Mouse (Mus musculus): ENCODE results near the gene Slc38a3. TPM values are rescaled to one million over a fixed set of nuclear protein-coding genes. Genes with fewer than 3 reads are reported as not detected.

Slc38a3 gene
- total and polyA plus RNA-seq, 3 experiments = not detected

- Histone ChIP-seq H3K27ac (ENCODE audit: control insufficient read depth, low read depth, low read length) (no peak overlapping the region), H3K4me1 (ENCODE audit: control insufficient read depth in 1 of 2, insufficient read depth in 2 of 2, low read length in 2 of 2) (no peaks in the 10 kb centered on the region), H3K4me3 (ENCODE audit: control insufficient read depth in 1 of 2, insufficient read depth in 1 of 2, low read depth in 2 of 2, low read length in 2 of 2) (no peak overlapping the region), H3K79me2 (ENCODE audit: control insufficient read depth, insufficient read depth, low read length, poor library complexity) (no peaks in the 10 kb centered on the region), H3K27me3 (ENCODE audit: control insufficient read depth in 1 of 2, insufficient read depth in 2 of 2, low read length in 2 of 2) (peaks cover 6 to 10% of the 10 kb centered on the region in 2 experiments), H3K36me3 (ENCODE audit: control insufficient read depth in 1 of 2, insufficient read depth in 2 of 2, low read length in 2 of 2) (no peaks in the 10 kb centered on the region), H3K9me3 (replicated peaks; ENCODE audit: insufficient read depth, low read length) (no peaks in the 10 kb centered on the region), H3K9ac (ENCODE audit: control insufficient read depth, low read depth, low read length, poor library complexity, severe bottlenecking) (no peak overlapping the region)
- no peak for TF ChIP-seq ELF1 (IDR thresholded peaks at IDR 0.05; ENCODE audit: low read depth, low read length)
- TF ChIP-seq MAFK (IDR thresholded peaks at IDR 0.05; ENCODE audit: borderline replicate concordance, low read depth, low read length) = peak; percentile 36
- no peak for DNase-seq (ENCODE audit: low read depth, low spot score)
Measured at GRCm38 (mm10) chr9:107660777-107661176, 8.6 kb downstream of the Slc38a3 start.

GRCm38 (mm10) chr9:107659961-107660360 lies 9.4 kb downstream of the Slc38a3 start:
- Histone ChIP-seq H3K9ac (ENCODE audit: control insufficient read depth, low read depth, low read length, poor library complexity, severe bottlenecking) (no peak overlapping the region), H3K27ac (ENCODE audit: control insufficient read depth, low read depth, low read length) (no peak overlapping the region), H3K27me3 (ENCODE audit: control insufficient read depth in 1 of 2, insufficient read depth in 2 of 2, low read length in 2 of 2) (peaks cover 6 to 9% of the 10 kb centered on the region in 2 experiments), H3K36me3 (ENCODE audit: control insufficient read depth in 1 of 2, insufficient read depth in 2 of 2, low read length in 2 of 2) (no peaks in the 10 kb centered on the region), H3K4me3 (ENCODE audit: control insufficient read depth in 1 of 2, insufficient read depth in 1 of 2, low read depth in 2 of 2, low read length in 2 of 2) (no peak overlapping the region), H3K79me2 (ENCODE audit: control insufficient read depth, insufficient read depth, low read length, poor library complexity) (no peaks in the 10 kb centered on the region), H3K4me1 (ENCODE audit: control insufficient read depth in 1 of 2, insufficient read depth in 2 of 2, low read length in 2 of 2) (no peaks in the 10 kb centered on the region), H3K9me3 (replicated peaks; ENCODE audit: insufficient read depth, low read length) (no peaks in the 10 kb centered on the region)
- no peak for DNase-seq (ENCODE audit: low read depth, low spot score)
- no peak for TF ChIP-seq ETS1 (IDR thresholded peaks at IDR 0.05; ENCODE audit: low read depth, low read length)

- Histone ChIP-seq H3K36me3 (ENCODE audit: control insufficient read depth in 1 of 2, insufficient read depth in 2 of 2, low read length in 2 of 2) (no peaks in the 10 kb centered on the region), H3K9ac (ENCODE audit: control insufficient read depth, low read depth, low read length, poor library complexity, severe bottlenecking) (no peak overlapping the region), H3K4me3 (ENCODE audit: control insufficient read depth in 1 of 2, insufficient read depth in 1 of 2, low read depth in 2 of 2, low read length in 2 of 2) (no peak overlapping the region), H3K79me2 (ENCODE audit: control insufficient read depth, insufficient read depth, low read length, poor library complexity) (no peaks in the 10 kb centered on the region), H3K9me3 (replicated peaks; ENCODE audit: insufficient read depth, low read length) (no peaks in the 10 kb centered on the region), H3K4me1 (ENCODE audit: control insufficient read depth in 1 of 2, insufficient read depth in 2 of 2, low read length in 2 of 2) (no peaks in the 10 kb centered on the region), H3K27ac (ENCODE audit: control insufficient read depth, low read depth, low read length) (no peak overlapping the region), H3K27me3 (ENCODE audit: control insufficient read depth in 1 of 2, insufficient read depth in 2 of 2, low read length in 2 of 2) (peaks cover 6 to 9% of the 10 kb centered on the region in 2 experiments)
- no peak for TF ChIP-seq USF2 (IDR thresholded peaks at IDR 0.05; ENCODE audit: borderline replicate concordance in 1 of 2, insufficient read depth in 1 of 2, low read depth in 1 of 2, low read length in 2 of 2)
- no peak for TF ChIP-seq MYB (IDR thresholded peaks at IDR 0.05; ENCODE audit: low read depth, low read length)
- no peak for TF ChIP-seq RCOR1 (IDR thresholded peaks at IDR 0.05; ENCODE audit: low read depth, low read length)
- no peak for TF ChIP-seq SIN3A (IDR thresholded peaks at IDR 0.05; ENCODE audit: low read length)
- no peak for TF ChIP-seq UBTF (IDR thresholded peaks at IDR 0.05; ENCODE audit: borderline replicate concordance, insufficient read depth, low read depth, low read length)
- no peak for TF ChIP-seq POLR2AphosphoS2 (IDR thresholded peaks at IDR 0.05; ENCODE audit: low read length)
- no peak for TF ChIP-seq CHD2 (IDR thresholded peaks at IDR 0.05; ENCODE audit: low read length)
- no peak for DNase-seq (ENCODE audit: low read depth, low spot score)
Measured at GRCm38 (mm10) chr9:107659551-107659950, 9.8 kb downstream of the Slc38a3 start.

All from MEL (cell line).